Mouse (Mus musculus): ENCODE data around the gene U2af1l4. TPM values are rescaled to one million over a fixed set of nuclear protein-coding genes. Genes with fewer than 3 reads are reported as not detected.
A peak's percentile ranks its signal among the peaks of the same experiment; 100 is the strongest.

U2af1l4 gene
- polyA plus RNA-seq, 1 experiment from 2014 or later, result 104 TPM

DNA sequence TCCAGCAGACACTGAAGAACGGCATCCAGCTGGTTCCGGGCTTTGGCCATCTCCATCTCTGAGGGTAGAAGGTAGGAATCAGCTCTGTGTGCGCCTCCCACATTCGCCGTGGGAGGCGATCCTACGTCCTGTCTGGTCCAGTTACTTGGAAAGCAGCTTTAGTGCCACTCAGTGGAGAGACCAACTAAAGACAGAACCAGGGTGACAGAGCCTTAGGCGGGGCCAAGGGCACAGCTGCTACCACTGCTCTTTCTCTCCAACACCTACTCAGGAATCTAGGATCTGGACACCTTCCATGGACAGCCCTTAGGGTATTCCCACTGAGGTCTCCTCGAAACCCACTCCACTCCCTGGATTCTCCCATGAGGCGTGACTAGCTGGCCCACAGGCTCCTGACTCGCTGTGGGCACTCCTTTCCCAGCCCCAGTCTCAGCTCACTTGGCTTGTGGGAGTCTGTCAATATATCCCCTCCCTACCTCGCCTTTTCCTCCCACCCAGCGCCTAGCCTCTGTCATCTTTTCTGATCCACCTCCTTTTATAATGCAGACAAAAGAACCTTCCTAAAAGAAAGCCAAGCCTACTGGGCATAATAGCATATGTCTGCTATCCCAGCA lies 5.1 kb upstream of the U2af1l4 start:
- peak overlapping the region; percentile 71 for H3K4me2 ChIP-seq (ENCODE audit: low read length)
- no peak overlapping the region for H3K9ac ChIP-seq (replicated peaks; ENCODE audit: low read length)
- ATAC-seq (ENCODE audit: low FRiP score, low TSS enrichment), result no peak

DNA sequence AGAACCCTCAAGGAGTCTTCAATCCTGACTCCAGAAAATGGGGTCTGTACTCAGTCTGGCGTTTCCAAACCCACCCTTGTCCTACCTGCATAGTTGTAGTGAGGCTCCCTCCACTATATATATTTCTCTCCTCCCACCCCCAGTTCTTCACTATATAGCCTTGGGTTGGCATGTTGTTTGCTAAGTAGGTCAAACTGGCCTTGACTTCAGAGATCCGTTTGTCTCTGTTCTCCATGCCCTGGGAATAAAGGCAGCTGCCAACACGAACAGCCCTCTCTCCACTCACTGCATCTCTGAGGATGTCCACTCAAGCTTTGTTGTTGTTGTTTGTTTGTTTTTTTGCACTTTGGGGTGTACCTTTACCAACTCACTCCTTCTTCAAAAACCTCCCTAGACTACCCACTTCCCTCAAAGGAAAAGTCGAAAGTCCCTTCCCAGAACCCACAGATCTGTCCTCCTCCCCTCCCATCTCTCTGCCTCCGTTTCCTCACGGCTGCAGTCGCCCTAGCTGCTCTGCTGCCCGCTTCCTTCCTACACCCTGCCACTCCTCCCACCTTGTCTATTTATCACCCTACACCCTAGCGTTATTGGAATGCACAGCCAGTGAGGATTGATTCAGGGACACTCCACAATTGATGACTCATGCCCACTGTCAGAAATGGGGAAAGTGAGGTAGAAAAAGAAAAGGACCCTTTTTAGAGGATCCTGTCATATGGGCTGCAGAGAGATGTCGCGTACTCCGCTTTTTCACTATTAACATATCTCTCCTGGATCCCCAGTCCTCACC lies 4.3 kb upstream of the U2af1l4 start:
- H3K27ac ChIP-seq (replicated peaks; ENCODE audit: low read depth, low read length), result no peak overlapping the region
- DNase-seq, result no peak
- 16% methylated on average over 12 of the region's 12 CpGs for WGBS
- peaks cover 15% of the 10 kb centered on the region for H3K4me1 ChIP-seq (ENCODE audit: control insufficient read depth, insufficient read depth, low read length)
- H3K4me2 ChIP-seq (ENCODE audit: low read length), result peak overlapping the region; percentile 71
- H3K27me3 ChIP-seq (ENCODE audit: control insufficient read depth, insufficient read depth, low read length), result no peaks in the 10 kb centered on the region
- no peak for ATAC-seq (ENCODE audit: low FRiP score, low TSS enrichment)
- peak overlapping the region; percentile 67 for H3K9ac ChIP-seq (replicated peaks; ENCODE audit: low read length)
- H3K9me3 ChIP-seq (ENCODE audit: control insufficient read depth, low read length), result no peaks in the 10 kb centered on the region
- H3K36me3 ChIP-seq (ENCODE audit: control insufficient read depth, insufficient read depth, low read length), result peaks cover 33% of the 10 kb centered on the region
- H3K4me3 ChIP-seq (replicated peaks; ENCODE audit: low read depth, low read length), result peak overlapping the region; percentile 50

More for the DNA sequence above, 5.1 kb upstream of the U2af1l4 start:
- H3K9me3 ChIP-seq (ENCODE audit: control insufficient read depth, low read length), result no peaks in the 10 kb centered on the region
- H3K27me3 ChIP-seq (ENCODE audit: control insufficient read depth, insufficient read depth, low read length), result no peaks in the 10 kb centered on the region
- 87% methylated on average over 13 of the region's 13 CpGs for WGBS
- 0 out of 2 replicates have a peak overlapping the region, but pooled peaks have one; percentile 50 for H3K4me3 ChIP-seq (replicated peaks; ENCODE audit: low read depth, low read length)
- H3K27ac ChIP-seq (replicated peaks; ENCODE audit: low read depth, low read length), result no peak overlapping the region
- DNase-seq, result no peak
- H3K36me3 ChIP-seq (ENCODE audit: control insufficient read depth, insufficient read depth, low read length), result peaks cover 33% of the 10 kb centered on the region
- H3K4me1 ChIP-seq (ENCODE audit: control insufficient read depth, insufficient read depth, low read length), result peaks cover 19% of the 10 kb centered on the region

- ATAC-seq (ENCODE audit: low FRiP score, low TSS enrichment) (peak; percentile 87), DNase-seq (peak; percentile 98)
- peaks cover 28% of the 10 kb centered on the region for H3K36me3 ChIP-seq (ENCODE audit: control insufficient read depth, insufficient read depth, low read length)
- peak within 1 kb of the TSS; percentile 71 for H3K4me2 ChIP-seq (ENCODE audit: low read length)
- H3K27me3 ChIP-seq (ENCODE audit: control insufficient read depth, insufficient read depth, low read length), result no peaks in the 10 kb centered on the region
- H3K27ac ChIP-seq (replicated peaks; ENCODE audit: low read depth, low read length), result peak within 1 kb of the TSS; percentile 32; the same call in 1 of the 2 replicates
- WGBS, result 0% methylated on average over 20 of the region's 20 CpGs
- H3K9ac ChIP-seq (replicated peaks; ENCODE audit: low read length), result peak within 1 kb of the TSS; percentile 67
- H3K4me1 ChIP-seq (ENCODE audit: control insufficient read depth, insufficient read depth, low read length), result peaks cover 20% of the 10 kb centered on the region
- H3K9me3 ChIP-seq (ENCODE audit: control insufficient read depth, low read length), result no peaks in the 10 kb centered on the region
- peak within 1 kb of the TSS; percentile 50 for H3K4me3 ChIP-seq (replicated peaks; ENCODE audit: low read depth, low read length)
Measured at GRCm38 (mm10) chr7:30559443-30559954, 3.6 kb upstream of the U2af1l4 start, which contains the start of gene Lin37. TSS of gene Lin37 (minus strand) at chr7:30559838.

DNA sequence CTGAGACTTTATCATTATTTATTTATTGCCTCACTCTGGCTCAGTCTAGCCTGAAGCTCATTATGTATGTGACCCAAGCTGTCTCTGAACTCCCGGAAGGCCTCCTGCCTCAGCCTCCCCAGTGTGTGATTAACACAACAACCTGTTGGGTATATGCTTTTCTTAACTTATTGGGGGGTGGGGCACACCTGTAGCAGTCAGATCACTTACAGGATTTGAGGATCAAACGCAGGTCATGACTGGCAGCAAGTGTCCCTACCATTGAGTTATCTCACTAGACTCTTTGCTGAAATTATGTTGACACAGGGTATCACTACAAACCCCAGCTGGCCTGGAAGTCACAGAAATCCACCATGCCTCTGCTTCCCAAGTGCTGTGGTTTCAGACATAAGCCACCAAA lies 2.8 kb upstream of the U2af1l4 start:
- Histone ChIP-seq H3K27ac (replicated peaks; ENCODE audit: low read depth, low read length) (peak overlapping the region; percentile 32; the same call in 1 of the 2 replicates), H3K9me3 (ENCODE audit: control insufficient read depth, low read length) (no peaks in the 10 kb centered on the region), H3K4me2 (ENCODE audit: low read length) (peak overlapping the region; percentile 71), H3K9ac (replicated peaks; ENCODE audit: low read length) (no peak overlapping the region), H3K36me3 (ENCODE audit: control insufficient read depth, insufficient read depth, low read length) (peaks cover 22% of the 10 kb centered on the region), H3K4me1 (ENCODE audit: control insufficient read depth, insufficient read depth, low read length) (peaks cover 20% of the 10 kb centered on the region), H3K4me3 (replicated peaks; ENCODE audit: low read depth, low read length) (peak overlapping the region; percentile 50; the same call in 1 of the 2 replicates), H3K27me3 (ENCODE audit: control insufficient read depth, insufficient read depth, low read length) (no peaks in the 10 kb centered on the region)
- peak; percentile 9 for DNase-seq
- 65% methylated on average over 2 of the region's 2 CpGs for WGBS
- no peak for ATAC-seq (ENCODE audit: low FRiP score, low TSS enrichment)

- Histone ChIP-seq H3K4me3 (replicated peaks; ENCODE audit: low read depth, low read length) (peak overlapping the region; percentile 80), H3K4me2 (ENCODE audit: low read length) (peak overlapping the region; percentile 83), H3K4me1 (ENCODE audit: control insufficient read depth, insufficient read depth, low read length) (peaks cover 20% of the 10 kb centered on the region), H3K27me3 (ENCODE audit: control insufficient read depth, insufficient read depth, low read length) (no peaks in the 10 kb centered on the region), H3K9ac (replicated peaks; ENCODE audit: low read length) (peak overlapping the region; percentile 55), H3K9me3 (ENCODE audit: control insufficient read depth, low read length) (no peaks in the 10 kb centered on the region), H3K36me3 (ENCODE audit: control insufficient read depth, insufficient read depth, low read length) (peaks cover 25% of the 10 kb centered on the region), H3K27ac (replicated peaks; ENCODE audit: low read depth, low read length) (peak overlapping the region; percentile 63)
- WGBS, result 2% methylated on average over 27 of the region's 27 CpGs
- ATAC-seq (ENCODE audit: low FRiP score, low TSS enrichment), result no peak
- peak; percentile 4 for DNase-seq
Measured at GRCm38 (mm10) chr7:30562526-30563116, 480 bp upstream of the U2af1l4 start.

GRCm38 (mm10) chr7:30563906-30564280 lies 792 bp downstream of the U2af1l4 start:
- no peaks in the 10 kb centered on the region for H3K27me3 ChIP-seq (ENCODE audit: control insufficient read depth, insufficient read depth, low read length)
- peak overlapping the region; percentile 68; the same call in 1 of the 2 replicates for H3K9ac ChIP-seq (replicated peaks; ENCODE audit: low read length)
- WGBS, result 23% methylated on average over 6 of the region's 6 CpGs
- peaks cover 36% of the 10 kb centered on the region for H3K36me3 ChIP-seq (ENCODE audit: control insufficient read depth, insufficient read depth, low read length)
- DNase-seq (peak; percentile 8), ATAC-seq (ENCODE audit: low FRiP score, low TSS enrichment) (no peak)
- 0 out of 2 replicates have a peak overlapping the region, but pooled peaks have one; percentile 92 for H3K27ac ChIP-seq (replicated peaks; ENCODE audit: low read depth, low read length)
- peak overlapping the region; percentile 83 for H3K4me2 ChIP-seq (ENCODE audit: low read length)
- H3K9me3 ChIP-seq (ENCODE audit: control insufficient read depth, low read length), result no peaks in the 10 kb centered on the region
- H3K4me1 ChIP-seq (ENCODE audit: control insufficient read depth, insufficient read depth, low read length), result peaks cover 14% of the 10 kb centered on the region
- peak overlapping the region; percentile 80 for H3K4me3 ChIP-seq (replicated peaks; ENCODE audit: low read depth, low read length)

- peaks cover 47% of the 10 kb centered on the region for H3K36me3 ChIP-seq (ENCODE audit: control insufficient read depth, insufficient read depth, low read length)
- no peak for ATAC-seq (ENCODE audit: low FRiP score, low TSS enrichment)
- no peaks in the 10 kb centered on the region for H3K27me3 ChIP-seq (ENCODE audit: control insufficient read depth, insufficient read depth, low read length)
- peaks cover 9% of the 10 kb centered on the region; the same call in 1 of the 2 replicates for H3K4me1 ChIP-seq (ENCODE audit: control insufficient read depth, insufficient read depth, low read length)
- WGBS, result 96% methylated on average over 12 of the region's 12 CpGs
- H3K27ac ChIP-seq (replicated peaks; ENCODE audit: low read depth, low read length), result no peak within 1 kb of the TSS
- DNase-seq, result no peak
- H3K9me3 ChIP-seq (ENCODE audit: control insufficient read depth, low read length), result no peaks in the 10 kb centered on the region
- no peak within 1 kb of the TSS for H3K9ac ChIP-seq (replicated peaks; ENCODE audit: low read length)
- H3K4me3 ChIP-seq (replicated peaks; ENCODE audit: low read depth, low read length), result 0 out of 2 replicates have a peak within 1 kb of the TSS, but pooled peaks have one; percentile 80
- H3K4me2 ChIP-seq (ENCODE audit: low read length), result no peak within 1 kb of the TSS
Measured at GRCm38 (mm10) chr7:30564970-30565571, 2.0 kb downstream of the U2af1l4 start, which contains the start of gene Igflr1. TSS of gene Igflr1 (plus strand) at chr7:30565427.

- Histone ChIP-seq H3K4me1 (ENCODE audit: control insufficient read depth, insufficient read depth, low read length) (peaks cover 6% of the 10 kb centered on the region; the same call in 1 of the 2 replicates), H3K27ac (replicated peaks; ENCODE audit: low read depth, low read length) (no peak overlapping the region), H3K9ac (replicated peaks; ENCODE audit: low read length) (no peak overlapping the region), H3K9me3 (ENCODE audit: control insufficient read depth, low read length) (no peaks in the 10 kb centered on the region), H3K4me2 (ENCODE audit: low read length) (no peak overlapping the region), H3K4me3 (replicated peaks; ENCODE audit: low read depth, low read length) (no peak overlapping the region), H3K27me3 (ENCODE audit: control insufficient read depth, insufficient read depth, low read length) (no peaks in the 10 kb centered on the region), H3K36me3 (ENCODE audit: control insufficient read depth, insufficient read depth, low read length) (peaks cover 57% of the 10 kb centered on the region)
- no peak for DNase-seq
- WGBS, result 88% methylated on average over 9 of the region's 9 CpGs
- no peak for ATAC-seq (ENCODE audit: low FRiP score, low TSS enrichment)
Measured at GRCm38 (mm10) chr7:30566033-30566432, 2.9 kb downstream of the U2af1l4 start.
